Mouse (Mus musculus) spleen, postnatal 4 days (tissue): ENCODE measurements around the gene Ltb4r2.

Experiments
- DNase-seq, 2 experiments: peaks; one replicate each; pipeline ENCODE4 v3.0.0; 2022; ENCODE audit warnings: low spot score in 2 of 2

The Ltb4r2 gene

DNA sequence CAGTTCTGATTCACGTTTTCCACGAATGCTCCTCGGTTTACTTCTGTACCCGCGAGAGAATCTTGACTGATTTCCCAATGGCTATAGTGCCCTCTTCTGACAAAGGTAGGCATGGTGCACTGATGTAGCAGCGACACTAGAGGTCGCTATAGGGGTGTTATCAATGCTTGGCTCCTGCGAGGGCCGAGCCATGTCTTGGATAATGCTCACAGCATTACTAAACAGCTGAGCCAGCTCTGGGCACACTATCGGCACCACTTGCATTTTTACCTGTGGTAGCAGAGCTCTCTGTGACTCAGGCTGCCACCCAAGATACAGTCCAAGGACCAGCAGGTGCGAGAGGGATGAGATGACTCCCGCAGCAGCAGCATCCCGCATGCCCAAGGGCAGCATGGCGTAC, 20.1 kb downstream of the Ltb4r2 start:
- DNase-seq = peak; percentile 48 to 74

DNA sequence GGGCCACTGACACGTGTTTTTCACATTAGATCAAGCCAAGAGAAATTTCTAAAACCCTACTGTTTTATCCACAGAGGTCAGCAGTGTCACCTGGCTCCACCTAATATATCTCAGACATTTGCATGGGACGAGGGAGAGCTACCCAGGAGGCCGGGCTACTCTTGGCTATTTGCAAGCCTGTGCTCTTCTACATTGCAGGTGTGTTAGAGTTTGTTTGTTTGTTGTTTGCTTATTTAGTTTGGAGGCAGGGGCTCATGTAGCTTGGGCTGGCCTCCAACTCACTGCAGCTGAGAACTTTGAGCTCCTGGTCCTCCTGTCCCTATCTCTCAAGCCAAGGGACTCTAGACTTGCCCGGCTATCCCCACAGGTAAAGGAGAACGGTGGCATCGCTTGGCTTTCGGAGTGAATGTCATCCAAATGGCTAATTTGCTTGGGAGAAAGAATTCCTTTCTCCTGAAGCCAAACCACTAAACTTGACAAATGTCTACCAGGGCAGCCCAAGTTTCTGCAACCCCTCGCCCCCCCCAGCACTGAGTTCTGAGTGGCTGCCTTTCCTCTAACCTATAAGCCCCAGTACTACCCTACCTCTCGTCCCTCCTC, 21.2 kb downstream of the Ltb4r2 start:
- DNase-seq = peak in 1 of 2 experiments; percentile 49

- DNase-seq = peak; percentile 10 to 59
These were observed 22.1 kb downstream of the Ltb4r2 start for GRCm38 (mm10) chr14:55783171-55783957.

DNA sequence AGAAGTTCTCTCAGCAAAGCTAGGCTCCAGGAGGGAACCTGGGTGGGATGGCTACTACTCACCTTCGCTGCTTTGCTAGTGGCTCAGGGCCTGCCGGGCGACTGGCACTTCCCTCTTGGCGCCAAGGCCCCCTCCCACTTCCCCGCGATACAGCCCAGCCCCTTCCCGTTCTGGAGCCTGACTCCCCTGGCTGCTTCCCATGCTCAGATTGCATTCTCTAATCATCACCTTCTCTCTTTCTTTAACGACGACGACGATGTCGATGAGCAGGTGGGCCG, 22.7 kb downstream of the Ltb4r2 start, which contains the start of gene Adcy4:
Adcy4 (minus strand) TSS at position 138 of the 278 bp plus-strand sequence.
- DNase-seq = peak in 1 of 2 experiments; percentile 60

DNA sequence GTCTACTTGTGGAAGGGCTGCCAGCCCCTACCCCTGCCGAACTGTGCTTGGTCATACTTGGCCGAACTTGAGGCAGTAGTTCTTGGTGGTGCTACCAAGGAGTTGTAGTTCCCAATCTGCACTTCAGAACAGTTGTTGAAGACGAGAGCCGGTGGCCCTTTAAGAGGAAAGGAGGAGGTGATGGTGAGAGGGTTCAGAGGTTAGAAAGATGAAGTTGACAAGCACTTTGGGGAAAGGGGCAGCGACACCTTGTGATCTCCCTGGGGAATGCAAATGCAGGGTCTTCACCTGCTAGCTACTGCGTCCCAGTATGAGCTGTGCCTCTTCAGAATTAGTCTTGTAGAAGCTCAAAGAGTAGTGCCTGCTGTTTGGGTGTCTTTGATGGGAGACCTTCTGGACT, 24.0 kb downstream of the Ltb4r2 start:
- peak; percentile 12 to 57 for DNase-seq

DNA sequence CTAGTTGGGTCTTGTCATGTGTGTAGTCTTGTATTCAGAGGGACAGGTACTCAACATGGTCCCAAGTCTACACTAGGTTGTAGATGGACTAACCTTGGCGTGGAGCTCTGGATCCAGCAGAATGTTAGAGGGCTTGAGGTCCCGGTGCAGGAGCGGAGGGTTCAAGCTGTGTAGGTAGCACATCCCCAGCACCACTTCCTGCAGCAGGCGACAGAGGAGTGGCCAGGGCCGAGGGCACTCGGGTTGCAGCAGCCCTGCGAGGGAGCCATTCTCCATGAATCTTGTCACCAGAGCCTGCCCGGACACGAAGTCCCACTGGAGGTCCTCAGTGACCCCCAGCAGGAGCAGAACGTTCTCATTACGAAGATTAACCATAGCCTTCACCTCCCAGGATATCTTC, 26.5 kb downstream of the Ltb4r2 start:
- DNase-seq = peak; percentile 12 to 60

- DNase-seq = peak; percentile 55 to 72
These were observed 27.2 kb downstream of the Ltb4r2 start, which contains the start of gene Ripk3 for GRCm38 (mm10) chr14:55788256-55789050. TSS of gene Ripk3 (minus strand) at chr14:55788865.

- no peak for DNase-seq
These were observed 32.2 kb downstream of the Ltb4r2 start for GRCm38 (mm10) chr14:55793461-55793860.

GRCm38 (mm10) chr14:55793946-55794345, 32.7 kb downstream of the Ltb4r2 start:
- peak in 1 of 2 experiments; percentile 32 for DNase-seq

- DNase-seq = peak in 1 of 2 experiments; percentile 47
These were observed 34.3 kb downstream of the Ltb4r2 start for GRCm38 (mm10) chr14:55795380-55796163.
